Mouse (Mus musculus): ENCODE data around the gene Adam19. TPM values are rescaled to one million over a fixed set of nuclear protein-coding genes. Genes with fewer than 3 reads are reported as not detected.

The Adam19 gene
- polyA plus RNA-seq, 1 experiment from 2014 or later = 6.5 TPM

DNA sequence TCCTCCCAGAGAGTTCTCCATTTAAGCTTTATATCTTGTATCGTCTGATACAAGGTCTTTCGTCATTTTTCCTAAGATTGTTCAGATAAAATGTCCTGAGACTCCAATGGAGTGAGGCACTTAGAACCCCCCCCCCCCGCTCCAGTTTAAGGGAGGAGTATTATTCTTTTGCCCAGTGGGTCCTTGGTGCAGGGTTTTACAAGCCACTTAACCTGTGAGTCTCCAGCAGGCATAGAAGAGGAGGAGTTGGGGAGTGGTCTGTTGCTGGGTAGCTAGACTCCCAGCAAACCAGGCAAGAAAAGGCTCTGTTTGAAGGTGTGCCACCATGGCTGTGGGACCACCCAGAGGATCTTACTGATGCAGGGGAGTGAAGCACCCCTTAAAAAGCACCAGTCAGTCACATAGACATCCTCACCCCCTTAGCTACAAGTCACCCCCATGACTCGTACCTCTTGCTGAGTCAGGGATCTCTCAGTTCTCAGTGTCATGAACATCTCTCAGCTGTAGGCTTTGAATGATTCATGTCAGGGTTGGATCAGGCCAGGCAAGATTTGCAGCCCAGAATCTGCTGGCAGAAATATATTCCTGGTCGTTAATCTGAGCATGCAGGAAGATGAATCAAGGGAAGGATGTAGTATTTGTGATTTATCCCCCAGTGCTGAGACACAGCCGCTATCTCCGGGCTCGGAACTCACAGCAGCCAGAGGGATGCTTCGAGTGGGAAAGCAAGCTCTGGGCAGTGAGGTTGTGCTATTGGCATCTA lies 59.8 kb downstream of the Adam19 start:
- Histone ChIP-seq H3K9me3 (replicated peaks; ENCODE audit: low read length) (no peaks in the 10 kb centered on the region), H3K9ac (ENCODE audit: low read depth, low read length) (no peak overlapping the region), H3K27me3 (ENCODE audit: insufficient read depth, low read length) (no peaks in the 10 kb centered on the region), H3K4me2 (ENCODE audit: low read length) (no peak overlapping the region), H3K27ac (0 out of 2 replicates have a peak overlapping the region, but pooled peaks have one; percentile 5), H3K4me3 (replicated peaks; ENCODE audit: low read depth, low read length) (no peak overlapping the region), H3K36me3 (ENCODE audit: insufficient read depth, low read length) (no peaks in the 10 kb centered on the region), H3K4me1 (replicated peaks; ENCODE audit: insufficient read depth, low read length) (no peaks in the 10 kb centered on the region)
- no peak for TF ChIP-seq CTCF (IDR thresholded peaks at IDR 0.05; ENCODE audit: low read depth)
- DNase-seq (ENCODE audit: low spot score) (peak; percentile 61), ATAC-seq (replicated peaks; ENCODE audit: low FRiP score, low read depth) (no peak)
- 33% methylated on average over 9 of the region's 9 CpGs for WGBS

DNA sequence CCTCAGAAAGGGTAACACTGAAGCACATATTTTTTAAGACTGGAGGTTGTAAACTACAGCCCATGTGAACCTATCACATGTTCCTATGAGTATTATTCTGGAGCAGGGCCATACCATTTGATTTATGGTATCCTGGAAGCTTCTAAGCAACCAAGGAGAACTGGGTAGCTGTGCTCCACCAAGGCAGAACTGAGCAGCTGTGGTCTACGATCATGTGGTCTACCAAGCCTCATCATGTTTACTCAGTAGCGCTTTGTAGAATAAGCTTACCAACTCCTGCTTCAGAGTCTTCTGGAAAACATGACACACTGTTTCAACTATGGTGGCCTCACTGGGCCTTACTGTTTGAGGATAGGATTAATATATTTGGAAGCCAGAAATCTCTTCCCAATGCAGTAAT lies 60.7 kb downstream of the Adam19 start:
- no peak overlapping the region for H3K9ac ChIP-seq (ENCODE audit: low read depth, low read length)
- 66% methylated on average over 2 of the region's 2 CpGs for WGBS
- H3K4me2 ChIP-seq (ENCODE audit: low read length) = no peak overlapping the region
- no peaks in the 10 kb centered on the region for H3K4me1 ChIP-seq (replicated peaks; ENCODE audit: insufficient read depth, low read length)
- H3K27me3 ChIP-seq (ENCODE audit: insufficient read depth, low read length) = no peaks in the 10 kb centered on the region
- H3K36me3 ChIP-seq (ENCODE audit: insufficient read depth, low read length) = no peaks in the 10 kb centered on the region
- no peak overlapping the region for H3K4me3 ChIP-seq (replicated peaks; ENCODE audit: low read depth, low read length)
- no peaks in the 10 kb centered on the region for H3K9me3 ChIP-seq (replicated peaks; ENCODE audit: low read length)
- DNase-seq (ENCODE audit: low spot score) (peak; percentile 67), ATAC-seq (replicated peaks; ENCODE audit: low FRiP score, low read depth) (peak; percentile 49; the same call in 1 of the 2 replicates)
- no peak overlapping the region for H3K27ac ChIP-seq
- no peak for TF ChIP-seq CTCF (IDR thresholded peaks at IDR 0.05; ENCODE audit: low read depth)

DNA sequence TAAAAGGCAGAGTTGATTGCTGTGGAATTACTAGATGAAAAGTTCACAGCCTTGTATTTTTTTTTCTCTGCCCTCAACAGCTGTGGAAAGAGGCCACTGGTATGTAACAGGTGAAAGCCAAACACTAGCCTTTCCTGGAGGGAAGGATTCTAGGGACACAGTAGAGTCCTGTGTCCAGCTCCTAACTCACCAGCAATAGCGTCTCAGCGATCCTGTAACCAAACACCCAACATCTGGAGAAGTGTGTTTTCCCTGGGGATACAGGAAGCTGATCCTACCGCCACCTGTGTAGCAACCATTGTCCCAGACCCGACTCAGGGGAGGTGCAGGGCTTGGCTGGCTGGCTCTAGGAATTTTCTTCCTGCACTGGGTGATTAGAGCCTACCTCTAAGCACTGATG lies 63.8 kb downstream of the Adam19 start:
- DNase-seq (ENCODE audit: low spot score) (peak; percentile 72), ATAC-seq (replicated peaks; ENCODE audit: low FRiP score, low read depth) (peak; percentile 54; the same call in 1 of the 2 replicates)
- H3K4me2 ChIP-seq (ENCODE audit: low read length) = no peak overlapping the region
- H3K36me3 ChIP-seq (ENCODE audit: insufficient read depth, low read length) = no peaks in the 10 kb centered on the region
- no peaks in the 10 kb centered on the region for H3K4me1 ChIP-seq (replicated peaks; ENCODE audit: insufficient read depth, low read length)
- no peaks in the 10 kb centered on the region for H3K9me3 ChIP-seq (replicated peaks; ENCODE audit: low read length)
- no peak overlapping the region for H3K27ac ChIP-seq
- H3K9ac ChIP-seq (ENCODE audit: low read depth, low read length) = no peak overlapping the region
- 6% methylated on average over 4 of the region's 4 CpGs for WGBS
- H3K4me3 ChIP-seq (replicated peaks; ENCODE audit: low read depth, low read length) = no peak overlapping the region
- no peaks in the 10 kb centered on the region for H3K27me3 ChIP-seq (ENCODE audit: insufficient read depth, low read length)
- no peak for TF ChIP-seq CTCF (IDR thresholded peaks at IDR 0.05; ENCODE audit: low read depth)

DNA sequence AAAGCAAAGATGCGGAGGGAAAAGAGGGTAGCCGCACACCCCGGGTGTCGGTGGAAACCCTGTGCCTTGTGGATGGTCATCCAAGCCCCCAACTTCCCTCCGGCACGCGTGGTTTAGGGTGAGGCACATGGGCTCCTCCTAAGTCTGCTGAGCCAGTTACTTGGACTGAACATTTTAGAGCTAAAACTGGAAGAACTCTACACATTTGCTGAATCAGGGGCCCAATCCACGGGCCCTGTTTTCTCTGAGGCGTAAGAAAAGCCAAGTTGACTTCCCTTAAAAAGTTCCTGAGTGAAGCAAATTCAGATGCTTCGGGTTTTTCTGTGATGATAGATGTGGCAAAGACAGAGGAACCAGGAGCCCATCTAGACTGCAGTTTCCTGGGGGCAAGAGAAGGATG lies 64.3 kb downstream of the Adam19 start:
- Histone ChIP-seq H3K27ac (no peak overlapping the region), H3K36me3 (ENCODE audit: insufficient read depth, low read length) (0 out of 2 replicates have a peak, but pooled peaks cover 2% of the 10 kb centered on the region), H3K9me3 (replicated peaks; ENCODE audit: low read length) (no peaks in the 10 kb centered on the region), H3K27me3 (ENCODE audit: insufficient read depth, low read length) (no peaks in the 10 kb centered on the region), H3K9ac (ENCODE audit: low read depth, low read length) (no peak overlapping the region), H3K4me2 (ENCODE audit: low read length) (no peak overlapping the region), H3K4me3 (replicated peaks; ENCODE audit: low read depth, low read length) (no peak overlapping the region), H3K4me1 (replicated peaks; ENCODE audit: insufficient read depth, low read length) (no peaks in the 10 kb centered on the region)
- 83% methylated on average over 10 of the region's 10 CpGs for WGBS
- no peak for TF ChIP-seq CTCF (IDR thresholded peaks at IDR 0.05; ENCODE audit: low read depth)
- no peak for DNase-seq (ENCODE audit: low spot score)
- ATAC-seq (replicated peaks; ENCODE audit: low FRiP score, low read depth) = no peak

DNA sequence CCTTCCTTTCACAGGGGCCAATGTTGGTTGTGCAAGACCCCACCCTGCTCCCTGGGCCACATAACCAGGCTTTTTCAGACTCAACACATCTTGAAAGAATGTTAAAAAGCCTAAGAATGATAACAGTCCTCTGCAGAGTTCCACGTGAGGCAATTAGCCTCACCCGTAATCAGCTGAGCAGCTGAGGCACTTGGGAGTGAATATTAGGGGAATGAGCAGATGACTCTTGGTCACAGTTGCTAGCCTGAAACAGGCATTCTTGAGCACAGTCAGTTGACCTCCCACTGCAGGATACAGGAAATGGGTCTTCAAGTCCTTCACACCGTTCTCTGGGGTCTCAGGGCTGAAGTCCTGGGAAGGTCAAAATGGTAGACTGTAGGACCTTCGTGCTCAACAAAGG lies 65.9 kb downstream of the Adam19 start:
- Histone ChIP-seq H3K4me1 (replicated peaks; ENCODE audit: insufficient read depth, low read length) (no peaks in the 10 kb centered on the region), H3K9ac (ENCODE audit: low read depth, low read length) (no peak overlapping the region), H3K9me3 (replicated peaks; ENCODE audit: low read length) (no peaks in the 10 kb centered on the region), H3K4me3 (replicated peaks; ENCODE audit: low read depth, low read length) (no peak overlapping the region), H3K4me2 (ENCODE audit: low read length) (no peak overlapping the region), H3K27ac (no peak overlapping the region), H3K27me3 (ENCODE audit: insufficient read depth, low read length) (no peaks in the 10 kb centered on the region), H3K36me3 (ENCODE audit: insufficient read depth, low read length) (0 out of 2 replicates have a peak, but pooled peaks cover 4% of the 10 kb centered on the region)
- no peak for TF ChIP-seq CTCF (IDR thresholded peaks at IDR 0.05; ENCODE audit: low read depth)
- 91% methylated on average over 4 of the region's 4 CpGs for WGBS
- DNase-seq (ENCODE audit: low spot score) (no peak), ATAC-seq (replicated peaks; ENCODE audit: low FRiP score, low read depth) (no peak)

DNA sequence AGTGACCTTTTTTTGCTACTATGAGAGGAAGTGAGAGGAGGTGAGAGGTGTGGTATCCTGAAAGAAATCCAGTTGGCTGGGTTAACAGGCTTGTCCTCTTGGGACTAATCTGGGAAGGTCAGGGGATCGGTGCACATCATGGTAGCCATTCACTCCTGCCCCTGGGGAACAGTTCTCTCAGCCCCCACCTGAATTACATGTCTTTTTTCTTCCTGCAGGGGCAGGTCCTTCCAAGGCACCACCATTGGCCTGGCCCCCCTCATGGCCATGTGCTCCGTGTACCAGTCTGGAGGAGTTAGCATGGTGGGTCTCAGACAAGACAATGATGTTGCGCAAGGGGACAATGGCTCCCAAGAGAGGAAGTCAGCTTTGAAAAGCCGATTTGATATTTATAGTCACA lies 67.1 kb downstream of the Adam19 start:
- 86% methylated on average over 4 of the region's 4 CpGs for WGBS
- H3K4me3 ChIP-seq (replicated peaks; ENCODE audit: low read depth, low read length) = no peak overlapping the region
- no peaks in the 10 kb centered on the region for H3K27me3 ChIP-seq (ENCODE audit: insufficient read depth, low read length)
- DNase-seq (ENCODE audit: low spot score) (no peak), ATAC-seq (replicated peaks; ENCODE audit: low FRiP score, low read depth) (no peak)
- no peaks in the 10 kb centered on the region for H3K4me1 ChIP-seq (replicated peaks; ENCODE audit: insufficient read depth, low read length)
- no peak overlapping the region for H3K9ac ChIP-seq (ENCODE audit: low read depth, low read length)
- H3K9me3 ChIP-seq (replicated peaks; ENCODE audit: low read length) = no peaks in the 10 kb centered on the region
- TF ChIP-seq CTCF (IDR thresholded peaks at IDR 0.05; ENCODE audit: low read depth) = no peak
- 0 out of 2 replicates have a peak, but pooled peaks cover 4% of the 10 kb centered on the region for H3K36me3 ChIP-seq (ENCODE audit: insufficient read depth, low read length)
- H3K4me2 ChIP-seq (ENCODE audit: low read length) = no peak overlapping the region
- no peak overlapping the region for H3K27ac ChIP-seq
